Mouse (Mus musculus) gastrocnemius, postnatal 10 days (tissue): ENCODE data around the gene Sorcs1. TPM values are rescaled to one million over a fixed set of nuclear protein-coding genes. Genes with fewer than 3 reads are reported as not detected.

Experiments
- DNase-seq: peaks from one replicate; pipeline ENCODE4 v3.0.0; 2021; ENCODE audit warnings: mixed read lengths
- microRNA-seq, 2 experiments: library from miRNA; unstranded; fragments of <30 nt; microRNA quantifications; one replicate each; pipeline ENCODE4 v1.2.0; 2021
- total RNA-seq, 2 experiments: library from RNA; stranded (reverse); gene quantifications; 2 replicates each; pipeline ENCODE4 v1.2.3; 2021

The Sorcs1 gene
- total RNA-seq, 2 experiments from 2014 or later, result 2.1 TPM

GRCm38 (mm10) chr19:50214466-50215228 is 463.8 kb downstream of the Sorcs1 start:
- no peak for DNase-seq

DNA sequence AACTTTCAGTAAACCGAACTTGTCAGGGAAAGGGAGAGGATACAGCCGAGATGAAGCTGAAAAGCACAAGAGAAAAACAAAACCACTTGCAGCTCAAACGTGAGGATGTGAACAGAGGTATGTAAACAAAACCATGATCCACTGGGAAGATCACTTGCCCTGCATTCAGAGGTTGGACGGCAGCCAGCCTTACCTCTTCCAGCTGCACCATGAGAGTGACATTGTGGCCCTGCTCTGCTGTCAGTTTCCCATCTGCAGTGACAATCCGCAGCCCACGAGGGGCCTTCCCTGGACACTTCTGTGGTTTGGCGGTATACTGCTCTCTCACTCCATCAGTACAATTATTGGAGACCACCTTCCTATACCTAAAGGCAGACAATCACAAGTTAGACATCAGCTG is 468.0 kb downstream of the Sorcs1 start:
- no peak for DNase-seq

GRCm38 (mm10) chr19:50204341-50204740 is 474.1 kb downstream of the Sorcs1 start:
- DNase-seq, result no peak

DNA sequence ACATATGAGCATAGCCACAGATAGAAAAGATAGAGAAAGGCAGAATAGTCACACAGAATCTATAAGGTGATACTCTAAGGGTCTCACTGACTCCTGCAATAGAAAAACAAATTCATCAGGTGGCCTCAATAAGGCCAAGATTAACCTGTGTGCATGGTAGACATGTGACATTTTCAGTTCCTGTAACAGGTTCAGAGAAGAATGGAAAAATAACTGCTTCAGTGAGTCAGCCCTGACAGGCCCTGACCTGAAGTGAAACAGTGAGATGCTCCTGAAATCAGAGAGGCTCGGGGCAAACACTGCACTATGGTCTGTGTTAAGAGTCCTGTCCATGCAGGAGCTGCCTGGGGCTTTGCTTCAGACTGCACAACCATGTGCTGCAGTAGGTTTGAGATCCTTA is 481.9 kb downstream of the Sorcs1 start:
- no peak for DNase-seq

DNA sequence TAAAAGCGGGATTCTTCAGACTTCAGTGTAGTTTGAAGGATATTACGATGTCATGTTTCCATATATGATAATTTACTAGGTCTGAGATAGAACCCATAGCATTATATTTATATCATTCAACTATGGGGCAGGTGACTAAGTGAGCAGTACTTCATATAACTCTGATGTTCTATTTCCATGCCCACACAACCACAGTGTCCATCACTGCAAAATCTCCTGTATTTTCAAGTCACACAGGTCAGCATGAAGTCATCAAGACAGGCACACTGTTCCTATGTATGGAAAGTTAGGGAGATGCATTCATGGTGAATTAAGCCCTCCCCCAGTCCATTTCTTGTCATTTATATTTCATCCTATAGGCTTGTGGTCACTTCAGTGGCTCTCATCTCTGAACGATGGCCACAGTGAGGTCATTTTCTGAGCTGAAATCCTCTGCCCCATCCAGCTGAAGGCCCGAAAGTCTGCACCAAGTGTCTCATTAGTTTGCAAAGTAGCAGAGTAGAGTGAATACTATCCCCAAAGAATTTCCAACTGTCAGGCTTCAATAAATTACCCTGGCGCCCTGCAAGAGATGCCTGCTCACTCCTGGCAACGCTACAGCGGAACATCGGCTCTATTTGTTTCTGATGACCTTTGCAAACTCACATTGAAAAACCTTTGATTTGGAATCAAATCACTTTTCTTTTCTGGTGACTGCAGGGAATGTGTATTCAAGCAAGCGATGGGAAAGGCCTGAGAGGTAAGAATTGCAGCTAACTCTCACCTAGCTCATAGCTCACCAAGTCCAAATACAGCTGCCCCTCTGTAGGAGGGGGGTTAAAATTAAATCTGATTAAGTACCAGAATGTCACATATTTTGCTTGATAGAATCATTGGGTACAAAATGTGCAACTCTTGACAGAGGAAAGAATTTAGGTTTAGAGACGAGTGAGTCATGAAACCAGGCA is 492.4 kb downstream of the Sorcs1 start:
- no peak for DNase-seq

DNA sequence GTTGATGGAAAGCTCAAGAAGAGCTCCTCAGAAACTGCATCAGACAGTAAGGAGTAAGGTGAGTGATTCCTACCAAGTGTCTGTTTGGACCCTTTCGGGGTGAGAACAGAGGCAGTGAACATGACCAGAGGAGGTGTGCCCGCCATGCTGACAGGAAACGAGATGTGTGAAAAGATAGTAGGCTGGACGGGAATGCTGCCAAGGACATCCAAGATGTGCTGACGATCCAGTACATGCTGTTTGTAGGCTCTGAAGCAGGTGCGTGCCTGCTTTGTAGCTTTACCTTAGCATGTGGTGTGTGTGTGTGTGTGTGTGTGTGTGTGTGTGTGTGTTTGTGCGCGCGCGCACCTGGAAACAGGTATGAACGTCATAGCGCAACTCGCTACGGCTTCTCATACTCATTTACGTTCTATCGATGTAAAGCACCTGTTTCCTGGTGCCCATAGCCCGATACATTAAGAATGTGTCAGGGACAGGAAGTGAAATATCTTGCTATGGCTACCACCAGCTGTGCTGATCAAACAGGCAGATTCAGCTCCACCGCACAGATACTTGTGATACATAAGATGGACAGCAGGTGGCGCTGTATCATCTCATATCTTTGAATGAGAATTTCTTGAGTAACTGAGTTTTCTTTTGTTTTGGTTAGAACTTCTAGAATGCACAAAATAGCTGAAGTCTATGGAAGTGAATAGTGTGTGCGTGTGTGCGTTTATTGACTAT is 493.4 kb downstream of the Sorcs1 start:
- DNase-seq, result peak; percentile 32

GRCm38 (mm10) chr19:50178851-50179250 is 499.6 kb downstream of the Sorcs1 start:
- DNase-seq, result no peak

GRCm38 (mm10) chr19:50178151-50178550 is 500.3 kb downstream of the Sorcs1 start:
- DNase-seq, result no peak

GRCm38 (mm10) chr19:50171849-50172248 is 506.6 kb downstream of the Sorcs1 start:
- DNase-seq, result no peak

GRCm38 (mm10) chr19:50151111-50151510 is 527.3 kb downstream of the Sorcs1 start:
- DNase-seq, result no peak

- no peak for DNase-seq
Measured at GRCm38 (mm10) chr19:50145919-50146318, 532.5 kb downstream of the Sorcs1 start.

GRCm38 (mm10) chr19:50141853-50142252 is 536.6 kb downstream of the Sorcs1 start:
- DNase-seq, result peak; percentile 3

DNA sequence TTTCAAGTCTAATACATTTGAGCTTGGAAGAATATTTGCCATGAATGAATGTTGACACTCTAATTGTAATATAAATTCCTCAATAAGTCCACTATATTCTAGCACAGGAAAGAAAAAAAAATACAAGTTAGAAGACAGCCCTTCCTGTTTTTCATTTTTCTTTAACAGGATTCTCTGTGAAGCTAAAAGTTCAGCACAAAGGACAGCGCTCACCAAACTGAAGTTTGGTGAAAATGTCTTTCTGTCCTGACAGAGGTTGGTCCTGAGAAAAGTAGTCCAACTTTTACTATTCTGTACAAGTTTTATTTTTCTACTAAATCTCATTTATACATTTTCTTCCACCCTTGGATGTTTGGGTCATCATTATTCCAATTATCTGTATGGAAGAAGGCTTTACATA is 543.8 kb downstream of the Sorcs1 start:
- no peak for DNase-seq

- DNase-seq, result no peak
Measured at GRCm38 (mm10) chr19:50105842-50106585, 572.4 kb downstream of the Sorcs1 start.

Small RNA genes lying within 50 kb of the gene (microRNA-seq; reads per million reads assigned to microRNA genes)
- gene Gm27749, result 0 reads per million in 2 experiments
